Mouse (Mus musculus) gastrocnemius, adult 2 months (tissue): ENCODE measurements around the gene Pom121l2. TPM values are rescaled to one million over a fixed set of nuclear protein-coding genes. Genes with fewer than 3 reads are reported as not detected.

Experiments used
- DNase-seq: peaks from one replicate; pipeline ENCODE4 v3.0.0; 2022
- H3K27ac ChIP-seq: fragments of 200-600 bp; 2 replicates; pipeline ENCODE4 v1.8.1; 2022; ENCODE audit warnings: mild to moderate bottlenecking
- H3K4me3 ChIP-seq: fragments of 200-600 bp; 2 replicates; pipeline ENCODE4 v1.8.1; 2022; ENCODE audit warnings: mild to moderate bottlenecking, moderate library complexity
- CTCF ChIP-seq: fragments of 200-600 bp; IDR thresholded peaks from 2 replicates; pipeline ENCODE4 v1.8.1; 2022; ENCODE audit warnings: antibody characterized with exemption, mild to moderate bottlenecking, moderate library complexity
- intact Hi-C: fragments of 180-260 bp; cut with DNase I; formaldehyde crosslinking; loops from one replicate; pipeline ENCODE4 v1.15.1; 2025
- total RNA-seq, 2 experiments: library from RNA; stranded (reverse); gene quantifications; 2 replicates each; pipeline ENCODE4 v1.2.3; 2021

Pom121l2 gene
- total RNA-seq, 2 experiments from 2014 or later: not detected

GRCm38 (mm10) chr13:22013716-22014115 is 32.7 kb downstream of the Pom121l2 start:
- H3K4me3 ChIP-seq: no peak overlapping the region
- no peak overlapping the region for H3K27ac ChIP-seq
- DNase-seq: no peak
- TF ChIP-seq CTCF: no peak
- intact Hi-C loops: no loop called here

- no peak for TF ChIP-seq CTCF
- Histone ChIP-seq H3K27ac (no peak overlapping the region), H3K4me3 (peak overlapping the region; percentile 44)
- DNase-seq: no peak
- intact Hi-C loops: no loop called here
Observed at GRCm38 (mm10) chr13:22014411-22014845, 33.4 kb downstream of the Pom121l2 start.

GRCm38 (mm10) chr13:22015479-22016450 is 34.8 kb downstream of the Pom121l2 start:
- peak; percentile 63 for DNase-seq
- TF ChIP-seq CTCF: peak; percentile 38; the same call in 1 of the 2 replicates
- Histone ChIP-seq H3K27ac (no peak overlapping the region), H3K4me3 (peak overlapping the region; percentile 56)
- intact Hi-C loops: no loop called here

GRCm38 (mm10) chr13:22019934-22020835 is 39.2 kb downstream of the Pom121l2 start:
- peak overlapping the region; percentile 44; the same call in 1 of the 2 replicates for H3K27ac ChIP-seq
- peak; percentile 29 for DNase-seq
- intact Hi-C loops: loop anchor here (5.0 to 10.0 kb wide), 3 partner anchors 165 to 1497 kb away; no protein-coding TSS in a partner anchor
- TF ChIP-seq CTCF: no peak
- peak overlapping the region; percentile 71 for H3K4me3 ChIP-seq

- Histone ChIP-seq H3K4me3 (peak overlapping the region; percentile 71), H3K27ac (peak overlapping the region; percentile 63)
- intact Hi-C loops: loop anchor here (5.0 to 10.0 kb wide), 3 partner anchors 166 to 1496 kb away; no protein-coding TSS in a partner anchor
- peak; percentile 68 for DNase-seq
- no peak for TF ChIP-seq CTCF
Observed at GRCm38 (mm10) chr13:22020901-22021339, 39.9 kb downstream of the Pom121l2 start.

GRCm38 (mm10) chr13:22021581-22021980 is 40.6 kb downstream of the Pom121l2 start:
- peak overlapping the region; percentile 71 for H3K4me3 ChIP-seq
- H3K27ac ChIP-seq: peak overlapping the region; percentile 63
- no peak for TF ChIP-seq CTCF
- intact Hi-C loops: loop anchor here (5.0 to 10.0 kb wide), 3 partner anchors 167 to 1496 kb away; no protein-coding TSS in a partner anchor
- DNase-seq: no peak

GRCm38 (mm10) chr13:22022241-22022640 is 41.2 kb downstream of the Pom121l2 start:
- Histone ChIP-seq H3K27ac (peak overlapping the region; percentile 63), H3K4me3 (peak overlapping the region; percentile 71)
- intact Hi-C loops: loop anchor here (2.0 to 10.0 kb wide), 5 partner anchors 77 to 1495 kb away; partner anchors contain the start of gene Zfp184
- no peak for TF ChIP-seq CTCF
- peak; percentile 83 for DNase-seq

GRCm38 (mm10) chr13:22026058-22027031 is 45.4 kb downstream of the Pom121l2 start:
- intact Hi-C loops: loop anchor here (5.0 to 10.0 kb wide), 3 partner anchors 172 to 1406 kb away; no protein-coding TSS in a partner anchor
- H3K4me3 ChIP-seq: peak overlapping the region; percentile 64
- TF ChIP-seq CTCF: no peak
- peak; percentile 81 for DNase-seq
- H3K27ac ChIP-seq: peak overlapping the region; percentile 50; the same call in 1 of the 2 replicates

- H3K27ac ChIP-seq: peak overlapping the region; percentile 87
- peak; percentile 97 for TF ChIP-seq CTCF
- intact Hi-C loops: loop anchor here (1.0 to 10.0 kb wide), 4 partner anchors 55 to 1403 kb away; no protein-coding TSS in a partner anchor
- peak overlapping the region; percentile 85 for H3K4me3 ChIP-seq
- peak; percentile 94 for DNase-seq
Observed at GRCm38 (mm10) chr13:22028673-22029460, 47.9 kb downstream of the Pom121l2 start.

GRCm38 (mm10) chr13:22029928-22030327 is 48.9 kb downstream of the Pom121l2 start:
- no peak overlapping the region for H3K4me3 ChIP-seq
- intact Hi-C loops: loop anchor here (1.0 to 10.0 kb wide), 5 partner anchors 56 to 1402 kb away; no protein-coding TSS in a partner anchor
- TF ChIP-seq CTCF: no peak
- no peak for DNase-seq
- no peak overlapping the region for H3K27ac ChIP-seq
